In genomic region chr3:58688551-58688950, GRCm38 (mm10) we compare ENCODE assay signal across 27 mouse cellular contexts. TPM values are rescaled to one million over a fixed set of nuclear protein-coding genes. Genes with fewer than 3 reads are reported as not detected.
"Had no signal": no experiment of that assay in that cellular context is flagged by ENCODE, and none has a peak within 500 bp of the region (broad histone marks: within the 10 kb centered on the region; RNA-seq: fewer than 3 reads in every experiment).

No protein-coding gene starts in this region.

- H3K27me3 ChIP-seq: intestine, embryonic 15.5 days; midbrain, embryonic 15.5 days; neural tube, embryonic 12.5 days; neural tube, embryonic 15.5 days had no signal

- H3K9ac ChIP-seq: intestine, embryonic 15.5 days; kidney, embryonic 15.5 days; limb, embryonic 12.5 days; liver, embryonic 13.5 days; midbrain, embryonic 12.5 days; midbrain, embryonic 15.5 days; neural tube, embryonic 12.5 days; neural tube, embryonic 15.5 days; stomach, embryonic 15.5 days had no signal

- H3K27ac ChIP-seq: intestine, embryonic 15.5 days; kidney, embryonic 15.5 days; left cerebral cortex, adult 2 months; limb, embryonic 12.5 days; liver, embryonic 13.5 days; macrophage; midbrain, embryonic 12.5 days; midbrain, embryonic 15.5 days; neural tube, embryonic 12.5 days; neural tube, embryonic 15.5 days; stomach, embryonic 15.5 days had no signal

- DNase-seq: kidney, adult 11 months; kidney, adult 8-10 months; kidney, postnatal 10 days; kidney, postnatal 36 days; layer of hippocampus, postnatal 36 days; liver, embryonic 13.5 days; lung, adult 2 months; right cerebral cortex, adult 18-20 months; right cerebral cortex, postnatal 14 days; right cerebral cortex, postnatal 4 days; spleen, adult 18-20 months; thymus, adult 2 months; thymus, postnatal 14 days; thymus, postnatal 4 days had no signal

- ATAC-seq: intestine, embryonic 15.5 days; midbrain, embryonic 15.5 days had no signal

- H3K9me3 ChIP-seq: intestine, embryonic 15.5 days; kidney, embryonic 15.5 days; limb, embryonic 12.5 days; liver, embryonic 13.5 days; midbrain, embryonic 12.5 days; midbrain, embryonic 15.5 days; neural tube, embryonic 12.5 days; neural tube, embryonic 15.5 days; stomach, embryonic 15.5 days had no signal

- H3K36me3 ChIP-seq: intestine, embryonic 15.5 days; kidney, embryonic 15.5 days; limb, embryonic 12.5 days; liver, embryonic 13.5 days; midbrain, embryonic 12.5 days; midbrain, embryonic 15.5 days; neural tube, embryonic 12.5 days; neural tube, embryonic 15.5 days; stomach, embryonic 15.5 days had no signal

- H3K4me2 ChIP-seq: intestine, embryonic 15.5 days; midbrain, embryonic 12.5 days; neural tube, embryonic 12.5 days; stomach, embryonic 15.5 days had no signal

- H3K4me3 ChIP-seq: intestine, embryonic 15.5 days; kidney, embryonic 15.5 days; limb, embryonic 12.5 days; liver, embryonic 13.5 days; midbrain, embryonic 12.5 days; midbrain, embryonic 15.5 days; neural tube, embryonic 12.5 days; neural tube, embryonic 15.5 days; stomach, embryonic 15.5 days had no signal

RNA-seq across cellular contexts. Expression of gene Erich6, which starts 51.5 kb away (rescaled TPM):
- total RNA-seq: megakaryocyte, adult 5-6 weeks; monocyte, adult 5-6 weeks had no signal
- polyA plus RNA-seq: intestine, embryonic 15.5 days; kidney, embryonic 15.5 days; liver, embryonic 13.5 days; lung, embryonic 16.5 days; macrophage; neural tube, embryonic 15.5 days; stomach, embryonic 15.5 days; thymus, adult 2 months had no signal
